Mouse (Mus musculus) macrophage (primary cell): ENCODE results near the gene Tmem144. TPM values are rescaled to one million over a fixed set of nuclear protein-coding genes. Genes with fewer than 3 reads are reported as not detected.

ENCODE experiments used
- H3K27ac ChIP-seq: fragments of 350-480 bp; formaldehyde crosslinking; 2 replicates; pipeline ENCODE4 v1.9.0; 2021
- H3K36me3 ChIP-seq: fragments of 350-480 bp; formaldehyde crosslinking; 2 replicates; pipeline ENCODE4 v1.9.0; 2021; ENCODE audit errors: inconsistent target
- H3K4me3 ChIP-seq: fragments of 350-480 bp; formaldehyde crosslinking; 2 replicates; pipeline ENCODE4 v1.9.0; 2021; ENCODE audit errors: inconsistent target
- H3K79me2 ChIP-seq: fragments of 350-480 bp; formaldehyde crosslinking; 2 replicates; pipeline ENCODE4 v1.9.0; 2021; ENCODE audit errors: inconsistent target
- WGBS: methylation state at CpG from one replicate; pipeline ENCODE4 v1.1.7; 2026; ENCODE audit warnings: inconsistent platforms; ENCODE audit not compliant: missing documents; 5-methylcytosine and 5-hydroxymethylcytosine counted together
- polyA plus RNA-seq: library from polyadenylated mRNA; stranded (reverse); fragments of 250-400 nt; gene quantifications from 3 replicates; pipeline ENCODE4 v1.2.4, GENCODE M21; 2018; ENCODE audit warnings: inconsistent platforms

Tmem144 gene
- polyA plus RNA-seq, 1 experiment from 2014 or later, result 15.2 TPM

DNA sequence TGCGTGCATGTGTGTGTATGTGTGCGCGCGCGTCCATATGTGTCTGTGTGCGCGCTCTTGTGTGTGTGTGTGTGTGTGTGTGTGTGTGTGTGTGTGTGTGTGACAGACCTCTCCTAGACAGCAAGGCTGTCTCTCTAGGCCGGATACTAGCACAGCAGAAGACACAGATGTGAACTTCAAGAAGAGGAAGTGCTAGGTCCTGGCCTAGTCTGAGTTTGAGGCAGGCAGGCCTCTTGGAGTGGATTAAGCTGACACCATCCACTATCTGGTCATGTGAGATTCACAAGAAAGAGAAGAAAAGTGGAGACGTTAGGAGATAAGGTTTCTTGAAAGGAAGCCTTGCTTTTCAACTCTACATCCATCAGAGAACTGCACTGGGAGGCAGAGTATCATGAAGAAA lies 8.6 kb downstream of the Tmem144 start:
- Histone ChIP-seq H3K79me2 (peaks cover 17% of the 10 kb centered on the region), H3K36me3 (no peaks in the 10 kb centered on the region), H3K27ac (peak overlapping the region; percentile 96), H3K4me3 (no peak overlapping the region)
- 68% methylated on average over 9 of the region's 9 CpGs for WGBS

DNA sequence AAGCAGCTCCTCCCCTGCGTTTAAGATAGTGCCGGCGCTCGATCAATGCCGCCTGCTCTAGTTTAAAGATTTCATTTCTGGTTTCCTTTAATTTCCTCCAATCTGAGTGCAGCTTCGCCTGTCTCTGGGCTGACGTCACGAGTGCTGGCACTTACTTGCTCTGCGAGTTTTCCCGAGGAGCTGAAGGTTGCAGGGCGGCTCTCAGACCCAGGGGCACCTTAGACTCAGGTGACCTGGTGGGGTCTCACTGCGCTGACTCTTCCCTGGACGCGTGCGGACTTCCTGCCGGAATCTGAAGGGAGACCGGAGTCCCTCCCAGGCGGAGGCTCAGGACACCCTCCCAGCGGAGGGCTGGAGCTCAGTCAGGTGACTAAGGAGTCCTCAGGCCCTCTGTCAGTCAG lies 10.0 kb downstream of the Tmem144 start:
- under 1% methylated on average over 18 of the region's 19 CpGs for WGBS

DNA sequence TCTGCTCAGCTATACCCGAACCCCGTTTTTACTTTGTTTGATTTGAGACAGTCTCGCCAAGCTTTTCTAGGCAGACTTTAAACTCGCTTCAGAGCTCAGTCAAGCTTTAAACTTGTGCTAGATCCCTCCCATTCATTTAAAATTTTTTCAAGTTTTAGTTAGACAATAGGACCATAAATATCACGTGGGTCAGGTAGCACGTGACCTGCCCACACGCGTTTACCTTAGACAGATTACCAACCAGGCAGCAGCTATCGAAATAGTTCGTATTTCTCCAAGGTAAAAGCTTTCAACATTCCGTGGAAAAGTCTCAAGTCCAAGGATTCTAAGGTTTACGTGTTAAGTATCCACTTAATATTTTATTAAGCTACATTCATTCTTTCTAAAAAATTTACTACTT lies 10.4 kb downstream of the Tmem144 start:
- H3K4me3 ChIP-seq, result peak overlapping the region; percentile 64
- H3K36me3 ChIP-seq, result 0 out of 2 replicates have a peak, but pooled peaks cover 13% of the 10 kb centered on the region
- peak overlapping the region; percentile 96 for H3K27ac ChIP-seq
- H3K79me2 ChIP-seq, result peaks cover 17% of the 10 kb centered on the region
- 5% methylated on average over 12 of the region's 12 CpGs for WGBS

More for the DNA sequence above, 10.0 kb downstream of the Tmem144 start:
- Histone ChIP-seq H3K27ac (peak overlapping the region; percentile 96), H3K79me2 (peaks cover 17% of the 10 kb centered on the region), H3K36me3 (0 out of 2 replicates have a peak, but pooled peaks cover 9% of the 10 kb centered on the region), H3K4me3 (peak overlapping the region; percentile 64)

DNA sequence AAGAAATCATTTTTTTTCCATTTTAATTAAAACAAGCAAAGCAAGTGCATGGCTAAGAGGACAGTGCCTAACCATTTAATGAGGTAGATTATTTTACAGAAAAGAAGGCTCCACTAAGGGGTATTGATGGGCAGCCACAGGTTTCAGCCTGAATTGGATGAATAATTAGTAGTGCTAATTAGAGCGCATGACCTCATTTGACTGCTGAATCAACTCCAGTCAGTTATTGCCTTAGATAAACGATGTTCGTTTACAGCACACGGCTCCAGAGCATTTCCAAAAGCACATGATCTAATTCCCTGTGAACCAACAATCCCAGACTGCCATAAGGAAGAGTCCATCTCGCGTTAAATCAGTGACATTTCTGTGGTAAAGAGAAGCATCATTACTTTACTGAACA lies 11.1 kb downstream of the Tmem144 start:
- WGBS, result 78% methylated on average over 6 of the region's 6 CpGs
- peak overlapping the region; percentile 64 for H3K4me3 ChIP-seq
- H3K79me2 ChIP-seq, result peaks cover 17% of the 10 kb centered on the region
- H3K27ac ChIP-seq, result peak overlapping the region; percentile 96
- H3K36me3 ChIP-seq, result 0 out of 2 replicates have a peak, but pooled peaks cover 19% of the 10 kb centered on the region

DNA sequence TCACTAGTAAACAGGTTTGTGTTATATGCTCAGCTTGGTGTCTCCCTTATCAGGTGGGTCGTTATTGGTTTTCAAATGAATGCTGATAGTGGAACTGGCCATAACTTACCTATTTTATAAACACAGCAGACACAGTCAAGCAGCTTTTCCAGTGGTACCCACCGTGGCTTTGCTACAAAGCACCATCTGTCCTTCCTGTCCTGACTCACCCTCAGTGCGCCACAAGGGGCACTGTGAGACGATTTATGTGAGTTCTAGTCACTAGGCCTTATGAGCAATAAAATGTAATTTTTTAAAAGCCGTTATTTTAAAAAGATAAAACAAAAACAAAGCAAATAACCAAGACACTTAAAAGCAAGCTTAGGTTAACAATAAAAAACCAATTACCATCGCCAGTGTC lies 13.8 kb downstream of the Tmem144 start:
- no peak overlapping the region for H3K4me3 ChIP-seq
- H3K27ac ChIP-seq, result no peak overlapping the region
- peaks cover 17% of the 10 kb centered on the region for H3K79me2 ChIP-seq
- peaks cover 43% of the 10 kb centered on the region for H3K36me3 ChIP-seq
- WGBS, result 49% methylated on average over 6 of the region's 6 CpGs

DNA sequence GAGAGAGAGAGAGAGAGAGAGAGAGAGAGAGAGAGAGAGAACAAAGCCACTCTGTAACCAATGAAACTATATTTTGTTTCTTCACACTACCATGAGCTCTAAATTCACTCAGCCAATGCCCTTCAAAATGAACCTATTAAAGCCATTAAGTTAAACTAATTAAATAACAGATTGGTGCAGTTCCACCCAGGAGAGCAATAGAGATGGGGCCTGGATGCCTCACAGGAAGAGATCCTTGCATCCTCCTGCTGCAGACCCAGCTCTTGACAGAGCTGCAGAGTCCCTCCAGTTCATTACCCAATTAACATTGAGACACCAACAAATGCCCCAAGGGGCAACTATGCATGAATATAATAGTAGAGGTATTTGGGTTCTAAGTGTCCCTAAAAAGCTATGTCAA lies 23.3 kb downstream of the Tmem144 start:
- H3K4me3 ChIP-seq, result no peak overlapping the region
- no peaks in the 10 kb centered on the region for H3K79me2 ChIP-seq
- peaks cover 40% of the 10 kb centered on the region for H3K36me3 ChIP-seq
- no peak overlapping the region for H3K27ac ChIP-seq

DNA sequence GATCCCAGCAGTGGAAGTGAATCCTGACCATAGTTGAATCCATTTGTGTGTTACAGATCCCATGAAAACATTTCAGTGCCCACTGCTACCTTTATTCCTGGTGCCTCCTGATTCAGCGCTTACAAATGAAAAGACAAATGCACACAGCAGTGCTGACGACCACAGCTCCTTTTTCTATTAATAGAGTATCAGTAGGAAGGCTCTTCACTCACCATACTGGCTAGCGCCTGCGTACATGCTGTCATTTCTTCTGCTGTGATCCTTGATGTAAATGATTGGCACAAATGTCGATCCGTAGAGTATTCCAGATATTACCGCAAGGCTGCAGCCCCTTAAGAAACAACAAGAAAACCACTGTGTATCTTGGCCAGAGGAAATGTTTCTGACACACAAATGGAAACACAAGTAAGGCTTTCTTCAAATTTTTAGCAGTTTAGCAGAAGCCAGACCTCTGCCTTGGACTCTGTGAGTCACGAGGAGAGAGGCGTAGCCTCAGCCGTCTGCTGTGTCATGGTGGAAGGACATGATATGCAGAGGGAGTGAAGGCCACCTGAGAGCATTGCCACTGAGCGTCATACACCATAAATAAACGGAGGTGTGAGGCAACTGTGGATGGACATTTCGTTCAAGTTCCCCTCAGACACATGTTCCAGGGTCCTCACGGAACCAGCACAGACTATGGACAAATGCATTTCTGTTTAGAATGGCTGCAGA lies 27.3 kb downstream of the Tmem144 start:
- 86% methylated on average over 14 of the region's 14 CpGs for WGBS
- Histone ChIP-seq H3K36me3 (peaks cover 55% of the 10 kb centered on the region; the same call in 1 of the 2 replicates), H3K27ac (no peak overlapping the region), H3K4me3 (no peak overlapping the region), H3K79me2 (no peaks in the 10 kb centered on the region)

DNA sequence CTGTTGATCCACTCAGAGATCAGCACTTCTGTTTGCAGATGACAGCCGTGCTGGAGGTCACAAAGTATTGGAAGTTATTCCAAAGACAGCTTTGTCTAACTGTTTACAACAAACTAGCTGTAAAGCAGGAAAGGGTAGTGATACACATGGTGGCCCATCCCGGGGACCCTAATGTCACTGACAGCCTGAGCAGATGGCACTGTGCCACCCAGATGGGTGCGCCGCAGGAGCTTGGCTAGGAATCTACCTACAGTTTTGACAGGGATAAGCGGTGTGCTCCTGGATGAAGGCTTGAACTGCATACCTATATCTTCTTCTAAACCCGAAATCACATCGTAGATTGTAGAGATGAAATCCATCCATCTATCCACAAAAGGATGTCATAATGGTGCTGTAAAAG lies 29.4 kb downstream of the Tmem144 start:
- Histone ChIP-seq H3K27ac (no peak overlapping the region), H3K4me3 (no peak overlapping the region), H3K79me2 (no peaks in the 10 kb centered on the region), H3K36me3 (peaks cover 48% of the 10 kb centered on the region; the same call in 1 of the 2 replicates)
- 91% methylated on average over 7 of the region's 7 CpGs for WGBS

DNA sequence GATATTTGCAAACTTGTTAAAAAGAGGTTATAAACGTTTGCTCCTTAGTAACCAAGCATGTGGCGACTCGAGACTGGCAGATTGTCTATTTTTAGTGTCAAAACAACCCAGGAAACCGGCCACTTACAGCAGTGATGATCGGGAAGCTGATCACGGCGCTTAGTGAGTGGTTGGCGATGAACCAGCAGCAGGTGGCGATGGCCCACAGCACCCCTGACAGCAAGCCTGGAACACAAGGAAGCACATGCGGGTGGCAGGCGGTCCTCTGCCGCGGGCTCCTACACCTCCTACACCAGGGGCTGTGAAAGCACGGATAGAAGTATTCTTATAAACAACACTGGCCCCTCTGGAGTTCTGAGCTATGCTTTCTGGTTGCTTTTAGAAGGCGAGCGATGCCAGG lies 31.4 kb downstream of the Tmem144 start:
- Histone ChIP-seq H3K36me3 (peaks cover 48% of the 10 kb centered on the region; the same call in 1 of the 2 replicates), H3K79me2 (no peaks in the 10 kb centered on the region), H3K4me3 (no peak overlapping the region), H3K27ac (no peak overlapping the region)
- WGBS, result 91% methylated on average over 15 of the region's 16 CpGs

DNA sequence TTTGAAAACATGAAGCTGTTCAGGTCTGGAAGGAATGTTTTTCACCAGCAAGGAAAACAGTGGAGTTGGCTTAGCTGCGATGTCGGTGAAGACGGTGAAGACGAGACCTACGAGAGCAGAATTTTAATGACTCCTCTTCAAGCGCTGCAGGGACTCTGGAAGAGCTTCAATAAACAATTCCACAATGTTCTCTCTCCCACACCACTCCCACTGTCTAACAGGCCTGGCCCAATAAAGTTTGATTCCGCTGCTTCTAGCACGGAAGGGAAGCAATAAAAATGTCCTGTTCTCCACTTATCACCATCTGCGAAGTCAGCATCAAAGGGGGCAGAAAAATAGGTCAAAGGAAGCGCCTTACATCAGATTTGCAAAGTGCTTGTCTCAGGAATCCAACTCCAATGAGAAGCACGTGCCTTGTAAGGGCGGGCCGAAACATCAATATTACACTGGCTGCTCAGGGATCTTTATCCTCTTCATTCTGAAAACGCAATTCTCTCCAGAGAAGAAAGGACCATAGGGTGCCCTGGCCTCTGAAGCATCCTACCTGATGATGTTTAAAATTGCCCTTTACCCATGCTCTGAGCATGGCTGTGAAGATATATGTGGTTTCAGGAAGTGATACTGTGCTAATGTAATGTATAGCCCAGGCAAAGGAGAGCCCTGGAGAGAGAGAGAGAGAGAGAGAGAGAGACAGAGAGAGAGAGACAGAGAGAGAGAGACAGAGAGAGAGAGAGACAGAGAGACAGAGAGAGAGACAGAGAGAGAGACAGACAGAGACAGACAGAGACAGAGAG lies 34.2 kb downstream of the Tmem144 start:
- Histone ChIP-seq H3K27ac (no peak overlapping the region), H3K36me3 (peaks cover 47% of the 10 kb centered on the region; the same call in 1 of the 2 replicates), H3K79me2 (no peaks in the 10 kb centered on the region), H3K4me3 (no peak overlapping the region)
- WGBS, result 85% methylated on average over 14 of the region's 14 CpGs

DNA sequence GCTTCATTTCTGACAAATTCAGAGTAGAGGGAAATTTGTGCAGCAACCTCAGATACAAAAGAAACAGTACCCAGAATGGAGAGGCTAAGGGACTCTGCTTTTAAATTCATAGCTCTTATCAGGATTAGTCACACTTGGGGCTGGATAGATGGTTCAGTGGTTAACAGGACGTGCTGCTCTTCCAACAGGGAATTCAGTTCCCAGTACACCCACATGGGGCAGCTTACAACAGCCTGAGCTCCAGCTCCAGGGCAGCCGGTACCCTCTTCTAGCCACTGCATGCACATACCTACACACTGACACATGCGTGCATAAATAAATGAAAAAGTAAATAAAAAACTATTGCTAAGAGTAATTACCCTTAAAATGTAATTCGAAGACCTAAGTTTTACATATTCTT lies 36.3 kb downstream of the Tmem144 start:
- H3K79me2 ChIP-seq, result no peaks in the 10 kb centered on the region
- no peak overlapping the region for H3K4me3 ChIP-seq
- 95% methylated on average over 4 of the region's 4 CpGs for WGBS
- H3K36me3 ChIP-seq, result peaks cover 27% of the 10 kb centered on the region; the same call in 1 of the 2 replicates
- no peak overlapping the region for H3K27ac ChIP-seq

DNA sequence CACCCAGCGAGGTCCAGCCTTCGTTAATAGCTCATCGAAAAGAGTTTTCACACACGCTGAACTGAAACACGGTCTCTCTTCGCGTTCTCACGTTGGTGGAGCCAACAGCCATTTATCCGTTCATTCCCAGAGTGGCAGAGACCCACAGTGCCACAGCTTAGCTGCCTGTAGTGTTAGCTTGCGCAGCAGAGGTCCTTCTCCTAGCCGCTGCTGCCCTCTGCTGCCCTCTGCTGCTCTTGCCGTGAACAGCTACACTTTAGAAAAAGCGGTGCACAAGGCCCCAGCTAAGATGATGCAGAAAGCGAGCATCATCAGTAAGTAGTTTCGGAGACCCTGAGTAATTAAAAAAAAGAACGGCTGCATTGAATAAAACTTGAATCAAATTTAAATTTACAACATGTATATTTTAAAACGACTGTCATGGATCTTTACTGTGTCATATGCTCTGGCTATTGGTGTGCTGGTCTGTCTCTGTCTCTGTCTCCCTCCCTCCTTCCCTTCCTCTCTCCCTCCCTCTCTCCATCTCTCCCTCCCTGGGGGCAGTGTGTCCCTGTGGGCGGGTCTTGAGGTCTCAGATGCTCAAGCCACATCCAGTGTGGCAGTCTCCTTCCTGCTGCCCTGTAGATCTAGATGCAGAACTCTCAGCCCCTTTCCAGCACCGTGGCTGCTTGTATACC lies 38.6 kb downstream of the Tmem144 start:
- WGBS, result 42% methylated on average over 19 of the region's 19 CpGs
- H3K4me3 ChIP-seq, result no peak overlapping the region
- H3K36me3 ChIP-seq, result peaks cover 22% of the 10 kb centered on the region; the same call in 1 of the 2 replicates

DNA sequence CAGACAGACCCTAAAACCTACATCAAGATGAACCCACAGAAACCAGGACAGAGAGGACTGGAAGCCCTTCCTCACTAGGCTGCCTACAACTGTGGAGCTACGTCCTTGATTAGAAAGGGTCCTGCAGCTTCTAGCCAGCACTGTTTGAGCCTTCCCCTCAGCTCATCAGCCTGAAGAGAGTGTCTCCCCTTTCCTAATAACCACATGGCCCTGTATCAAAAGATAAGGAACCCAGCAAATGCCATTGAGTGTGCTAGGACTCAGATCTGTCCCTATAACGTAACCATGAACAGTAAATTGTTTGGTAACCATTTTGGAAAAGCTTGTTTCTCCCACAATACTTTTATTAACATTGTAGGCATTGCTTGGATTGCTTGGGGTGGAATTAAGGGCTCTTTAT lies 40.5 kb downstream of the Tmem144 start:
- 92% methylated on average over 2 of the region's 2 CpGs for WGBS
- H3K4me3 ChIP-seq, result no peak overlapping the region

More for the DNA sequence above, 38.6 kb downstream of the Tmem144 start:
- Histone ChIP-seq H3K27ac (no peak overlapping the region), H3K79me2 (no peaks in the 10 kb centered on the region)

DNA sequence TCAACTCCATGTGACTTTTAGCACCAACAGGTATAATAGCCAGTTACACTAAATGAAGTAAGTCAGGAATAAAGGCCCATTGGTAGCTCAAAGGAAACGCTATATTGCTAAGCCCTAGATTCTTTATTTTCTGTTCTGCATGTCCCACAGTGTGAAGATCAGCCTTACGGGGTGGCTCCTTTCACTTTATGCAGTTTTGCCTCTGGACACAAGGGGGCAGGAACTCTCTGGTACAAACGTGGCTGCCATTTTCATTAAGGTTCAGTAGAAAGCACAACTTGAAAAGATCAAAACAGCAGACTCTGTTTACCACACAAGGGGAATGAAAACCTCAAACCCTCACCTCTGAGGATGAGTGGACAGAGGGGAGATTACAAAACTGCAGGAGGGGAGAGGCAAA lies 40.9 kb downstream of the Tmem144 start:
- Histone ChIP-seq H3K4me3 (no peak overlapping the region), H3K36me3 (peaks cover 19% of the 10 kb centered on the region; the same call in 1 of the 2 replicates), H3K27ac (no peak overlapping the region), H3K79me2 (no peaks in the 10 kb centered on the region)
- 53% methylated on average over 3 of the region's 3 CpGs for WGBS

More for the DNA sequence above, 40.5 kb downstream of the Tmem144 start:
- H3K27ac ChIP-seq, result no peak overlapping the region
- no peaks in the 10 kb centered on the region for H3K79me2 ChIP-seq
- H3K36me3 ChIP-seq, result peaks cover 22% of the 10 kb centered on the region; the same call in 1 of the 2 replicates
